Mouse (Mus musculus): Measurements from ENCODE around the gene H1foo. TPM values are rescaled to one million over a fixed set of nuclear protein-coding genes. Genes with fewer than 3 reads are reported as not detected.

The H1foo gene
- polyA plus RNA-seq, 1 experiment from 2014 or later: not detected

DNA sequence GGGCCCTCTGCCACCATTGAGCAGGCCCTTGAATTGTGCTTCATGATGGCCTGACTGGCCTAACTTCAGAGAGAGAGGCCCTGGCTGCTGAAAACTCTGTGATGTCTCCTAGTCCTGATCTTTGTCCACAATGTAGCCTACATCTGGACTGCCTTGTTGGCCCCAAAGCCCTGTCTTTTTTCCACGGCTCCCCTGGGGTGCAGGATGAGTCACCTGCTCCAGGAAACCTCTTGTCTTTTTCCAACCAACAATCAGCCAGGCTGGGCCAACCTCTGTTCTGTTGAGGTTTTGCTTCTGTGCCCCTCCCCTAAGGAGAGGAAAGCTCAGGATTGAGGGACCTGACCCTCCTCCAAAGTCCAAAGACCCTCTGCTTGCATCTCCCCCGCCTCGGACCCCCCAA, 17.0 kb downstream of the H1foo start:
- H3K36me3 ChIP-seq (ENCODE audit: inconsistent target): peaks cover 98% of the 10 kb centered on the region
- H3K27ac ChIP-seq: no peak overlapping the region
- H3K79me2 ChIP-seq (ENCODE audit: inconsistent target): no peaks in the 10 kb centered on the region
- WGBS (ENCODE audit: missing documents): 92% methylated on average over 3 of the region's 3 CpGs
- no peak overlapping the region for H3K4me3 ChIP-seq (ENCODE audit: inconsistent target)

DNA sequence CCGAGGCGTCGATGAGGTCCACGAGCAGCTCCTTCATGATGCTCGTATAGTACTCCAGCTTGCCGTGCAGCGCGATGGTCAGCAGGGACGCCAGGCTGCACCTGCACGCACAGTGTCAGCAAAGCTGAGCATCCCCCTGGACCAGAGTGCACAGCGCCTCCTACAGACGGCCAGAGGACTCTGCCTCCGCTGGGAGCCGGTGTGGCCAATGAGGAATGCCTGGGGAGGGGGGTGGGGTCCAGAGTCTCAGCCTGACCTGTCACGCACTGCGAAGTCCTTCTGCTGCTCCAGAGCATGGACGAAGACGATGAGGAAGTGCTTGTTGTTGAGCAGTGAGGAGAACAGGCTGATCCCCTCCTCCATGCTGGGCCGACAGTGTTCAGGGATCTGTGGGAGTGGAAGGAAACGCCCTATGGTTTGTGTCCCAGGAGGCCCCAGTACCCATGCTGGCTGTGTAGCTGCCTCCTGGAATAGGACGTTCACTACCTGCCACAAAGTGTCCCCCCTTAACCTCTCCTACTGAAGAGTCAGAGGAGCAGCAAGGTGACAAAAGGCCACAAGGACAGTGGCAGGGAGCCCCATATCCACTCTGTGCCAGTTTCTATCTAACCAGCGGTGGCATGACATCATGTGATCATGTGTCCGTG, 17.8 kb downstream of the H1foo start:
- 97% methylated on average over 19 of the region's 23 CpGs for WGBS (ENCODE audit: missing documents)
- peaks cover 98% of the 10 kb centered on the region for H3K36me3 ChIP-seq (ENCODE audit: inconsistent target)
- no peak overlapping the region for H3K27ac ChIP-seq
- no peak overlapping the region for H3K4me3 ChIP-seq (ENCODE audit: inconsistent target)
- H3K79me2 ChIP-seq (ENCODE audit: inconsistent target): no peaks in the 10 kb centered on the region

DNA sequence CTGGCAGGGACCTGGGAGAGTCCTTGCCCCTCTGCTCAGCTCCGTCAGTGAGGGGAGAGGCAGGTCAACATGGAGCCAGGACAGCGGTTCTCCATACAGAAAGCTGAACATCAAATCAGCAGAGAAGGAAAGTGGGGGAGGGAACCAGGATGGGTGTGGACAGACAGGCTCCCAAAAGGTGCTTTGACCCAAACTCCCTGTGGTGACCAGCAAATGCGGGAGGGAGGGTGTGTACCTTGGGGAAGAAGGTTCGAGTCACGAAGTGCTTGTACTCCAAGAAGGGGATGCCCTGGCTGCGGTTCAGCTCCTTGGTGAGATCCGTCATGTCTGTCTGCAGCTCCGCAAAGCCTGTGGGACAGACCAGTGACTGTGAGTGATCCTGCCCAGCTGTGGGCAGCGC, 18.9 kb downstream of the H1foo start:
- Histone ChIP-seq H3K36me3 (ENCODE audit: inconsistent target) (peaks cover 98% of the 10 kb centered on the region), H3K4me3 (ENCODE audit: inconsistent target) (no peak overlapping the region), H3K27ac (no peak overlapping the region), H3K79me2 (ENCODE audit: inconsistent target) (no peaks in the 10 kb centered on the region)
- 93% methylated on average over 9 of the region's 9 CpGs for WGBS (ENCODE audit: missing documents)

DNA sequence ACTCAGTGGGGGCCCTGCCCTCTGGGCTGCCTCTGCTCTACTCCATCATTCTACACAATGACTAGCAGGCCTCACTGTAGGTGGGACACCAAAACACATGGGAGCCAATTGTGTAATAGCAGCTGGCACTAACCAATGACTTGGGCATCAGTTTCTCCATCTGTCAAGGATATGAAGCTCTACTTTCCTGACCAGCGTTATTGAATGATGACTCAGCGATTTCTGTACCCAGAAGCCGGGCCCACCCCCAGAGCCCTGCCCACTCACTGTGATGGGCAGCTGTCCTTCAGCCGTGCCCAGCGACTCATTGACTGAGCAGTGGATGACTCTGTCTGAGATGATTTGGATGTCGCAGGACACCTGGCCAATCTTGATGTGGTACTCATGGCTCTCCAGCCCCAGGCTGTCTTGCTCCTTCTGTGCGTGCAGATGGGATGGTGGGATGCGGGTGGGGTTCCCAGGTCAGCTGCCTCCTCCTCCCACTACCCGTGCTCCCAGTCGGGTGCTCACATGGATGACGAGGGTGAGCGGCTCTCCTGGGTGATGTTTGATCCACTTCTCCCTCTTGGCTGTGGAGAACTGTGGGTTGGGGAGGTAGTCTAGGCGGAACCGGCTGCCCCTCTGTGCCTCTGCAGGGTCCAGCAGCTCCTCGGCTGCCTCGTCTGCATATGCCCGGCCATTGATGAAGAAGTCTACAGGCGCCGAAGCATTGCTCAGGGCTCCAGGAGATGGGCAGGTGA, 21.7 kb downstream of the H1foo start:
- no peak overlapping the region for H3K27ac ChIP-seq
- WGBS (ENCODE audit: missing documents): 91% methylated on average over 18 of the region's 19 CpGs
- H3K4me3 ChIP-seq (ENCODE audit: inconsistent target): no peak overlapping the region
- H3K36me3 ChIP-seq (ENCODE audit: inconsistent target): peaks cover 79% of the 10 kb centered on the region
- H3K79me2 ChIP-seq (ENCODE audit: inconsistent target): no peaks in the 10 kb centered on the region

DNA sequence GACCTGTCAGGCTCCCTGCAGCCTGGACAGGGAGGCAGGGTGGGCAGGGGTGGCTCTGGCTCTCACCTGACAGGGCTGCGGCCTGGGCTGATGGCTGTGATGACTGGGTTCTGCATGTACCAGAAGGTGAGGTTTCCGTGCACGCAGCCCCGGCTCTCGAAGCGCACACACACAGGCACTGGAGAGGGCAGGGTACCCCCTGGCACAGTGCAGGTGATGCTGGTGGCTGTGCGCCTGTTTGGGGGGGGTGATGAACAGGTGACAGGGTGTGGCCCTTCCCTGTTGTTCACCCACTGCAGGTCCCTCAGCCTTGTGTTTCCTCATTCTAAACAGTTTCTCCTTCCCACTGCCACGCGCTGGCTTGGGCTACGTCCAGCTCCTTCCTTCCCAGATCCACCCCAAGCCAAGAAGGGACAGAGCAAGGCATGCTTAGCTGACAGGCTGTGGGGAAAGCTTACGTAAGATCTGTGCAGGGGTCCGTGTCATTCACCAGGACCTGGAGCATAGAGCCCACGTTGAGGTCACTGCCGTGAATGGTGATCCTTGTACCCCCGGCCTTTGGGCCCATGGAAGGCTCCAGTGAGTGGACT, 22.6 kb downstream of the H1foo start:
- Histone ChIP-seq H3K79me2 (ENCODE audit: inconsistent target) (no peaks in the 10 kb centered on the region; the same call in 1 of the 2 replicates), H3K4me3 (ENCODE audit: inconsistent target) (no peak overlapping the region), H3K36me3 (ENCODE audit: inconsistent target) (peaks cover 69% of the 10 kb centered on the region), H3K27ac (no peak overlapping the region; the same call in 1 of the 2 replicates)
- WGBS (ENCODE audit: missing documents): 84% methylated on average over 15 of the region's 15 CpGs

GRCm38 (mm10) chr6:115968086-115968485, 23.3 kb downstream of the H1foo start:
- H3K4me3 ChIP-seq (ENCODE audit: inconsistent target): no peak overlapping the region
- H3K36me3 ChIP-seq (ENCODE audit: inconsistent target): peaks cover 62% of the 10 kb centered on the region
- no peaks in the 10 kb centered on the region; the same call in 1 of the 2 replicates for H3K79me2 ChIP-seq (ENCODE audit: inconsistent target)
- WGBS (ENCODE audit: missing documents): 90% methylated on average over 5 of the region's 5 CpGs
- peak overlapping the region; percentile 69 for H3K27ac ChIP-seq

GRCm38 (mm10) chr6:115968700-115969099, 24.0 kb downstream of the H1foo start:
- Histone ChIP-seq H3K27ac (peak overlapping the region; percentile 69), H3K79me2 (ENCODE audit: inconsistent target) (peaks cover under 1% of the 10 kb centered on the region; the same call in 1 of the 2 replicates), H3K4me3 (ENCODE audit: inconsistent target) (no peak overlapping the region), H3K36me3 (ENCODE audit: inconsistent target) (peaks cover 56% of the 10 kb centered on the region)
- 78% methylated on average over 6 of the region's 6 CpGs for WGBS (ENCODE audit: missing documents)

- Histone ChIP-seq H3K4me3 (ENCODE audit: inconsistent target) (no peak overlapping the region), H3K79me2 (ENCODE audit: inconsistent target) (peaks cover 5% of the 10 kb centered on the region; the same call in 1 of the 2 replicates), H3K27ac (peak overlapping the region; percentile 69), H3K36me3 (ENCODE audit: inconsistent target) (peaks cover 52% of the 10 kb centered on the region)
- WGBS (ENCODE audit: missing documents): 62% methylated on average over 8 of the region's 9 CpGs
Observed at GRCm38 (mm10) chr6:115969103-115969502, 24.4 kb downstream of the H1foo start.

GRCm38 (mm10) chr6:115969952-115970351, 25.2 kb downstream of the H1foo start:
- H3K36me3 ChIP-seq (ENCODE audit: inconsistent target): peaks cover 44% of the 10 kb centered on the region

GRCm38 (mm10) chr6:115971273-115972060, 26.7 kb downstream of the H1foo start:
- peaks cover 37% of the 10 kb centered on the region for H3K36me3 ChIP-seq (ENCODE audit: inconsistent target)
- H3K4me3 ChIP-seq (ENCODE audit: inconsistent target): no peak overlapping the region
- WGBS (ENCODE audit: missing documents): 74% methylated on average over 13 of the region's 13 CpGs
- peaks cover 23% of the 10 kb centered on the region; the same call in 1 of the 2 replicates for H3K79me2 ChIP-seq (ENCODE audit: inconsistent target)
- H3K27ac ChIP-seq: peak overlapping the region; percentile 69

More at GRCm38 (mm10) chr6:115969952-115970351, 25.2 kb downstream of the H1foo start:
- Histone ChIP-seq H3K4me3 (ENCODE audit: inconsistent target) (no peak overlapping the region), H3K79me2 (ENCODE audit: inconsistent target) (peaks cover 13% of the 10 kb centered on the region; the same call in 1 of the 2 replicates), H3K27ac (peak overlapping the region; percentile 69)
- WGBS (ENCODE audit: missing documents): 33% methylated on average over 4 of the region's 6 CpGs

DNA sequence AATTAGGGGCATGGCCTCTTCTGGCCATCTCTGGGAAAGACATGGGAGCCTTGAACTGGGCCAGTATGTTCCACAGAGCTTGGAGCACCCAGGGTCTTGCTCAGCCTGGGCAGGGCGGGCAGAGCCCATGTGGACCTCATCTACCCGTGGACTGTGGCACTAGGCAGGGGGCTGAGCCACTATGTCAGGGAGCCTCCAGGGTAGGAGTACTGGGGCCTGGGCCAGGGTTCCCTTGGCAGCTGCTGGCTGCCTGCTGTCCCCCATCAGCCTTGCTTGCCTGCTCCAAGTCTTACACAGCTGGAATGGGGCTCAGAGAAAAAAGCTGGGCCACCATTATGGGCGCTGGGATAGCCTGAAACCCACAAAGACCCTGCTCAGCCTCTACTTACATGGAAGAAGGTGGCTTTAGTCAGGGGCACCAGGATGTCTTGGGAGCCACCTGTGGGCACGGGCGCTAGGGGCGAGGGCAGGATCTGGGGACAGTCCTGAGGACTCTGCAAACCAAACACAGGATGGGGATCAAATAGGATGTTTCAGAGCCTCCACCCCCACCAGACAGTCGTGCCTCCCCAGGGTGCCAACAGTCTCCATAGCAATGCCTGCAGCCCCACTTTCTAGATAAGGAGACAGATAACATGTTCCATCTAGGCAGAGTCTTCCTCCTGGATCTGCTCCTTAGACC, 27.5 kb downstream of the H1foo start:
- 89% methylated on average over 7 of the region's 7 CpGs for WGBS (ENCODE audit: missing documents)
- no peak overlapping the region for H3K4me3 ChIP-seq (ENCODE audit: inconsistent target)
- peaks cover 30% of the 10 kb centered on the region for H3K36me3 ChIP-seq (ENCODE audit: inconsistent target)
- peaks cover 31% of the 10 kb centered on the region; the same call in 1 of the 2 replicates for H3K79me2 ChIP-seq (ENCODE audit: inconsistent target)
- H3K27ac ChIP-seq: peak overlapping the region; percentile 69

GRCm38 (mm10) chr6:115973139-115973875, 28.6 kb downstream of the H1foo start:
- Histone ChIP-seq H3K36me3 (ENCODE audit: inconsistent target) (peaks cover 22% of the 10 kb centered on the region), H3K4me3 (ENCODE audit: inconsistent target) (no peak overlapping the region), H3K27ac (peak overlapping the region; percentile 69), H3K79me2 (ENCODE audit: inconsistent target) (peaks cover 42% of the 10 kb centered on the region; the same call in 1 of the 2 replicates)
- 70% methylated on average over 15 of the region's 15 CpGs for WGBS (ENCODE audit: missing documents)
